Mouse (Mus musculus) kidney, adult 11 months (tissue): ENCODE results near the gene Pfn3.
A peak's percentile ranks its signal among the peaks of the same experiment; 100 is the strongest.
"Not testable (repeated sequence)": the region's sequence is repeated elsewhere in the genome, so short reads cannot be mapped to it uniquely, and the experiment has no call there.

Experiments
- DNase-seq: peaks from one replicate; pipeline ENCODE4 v3.0.0; 2022

Gene Pfn3

DNA sequence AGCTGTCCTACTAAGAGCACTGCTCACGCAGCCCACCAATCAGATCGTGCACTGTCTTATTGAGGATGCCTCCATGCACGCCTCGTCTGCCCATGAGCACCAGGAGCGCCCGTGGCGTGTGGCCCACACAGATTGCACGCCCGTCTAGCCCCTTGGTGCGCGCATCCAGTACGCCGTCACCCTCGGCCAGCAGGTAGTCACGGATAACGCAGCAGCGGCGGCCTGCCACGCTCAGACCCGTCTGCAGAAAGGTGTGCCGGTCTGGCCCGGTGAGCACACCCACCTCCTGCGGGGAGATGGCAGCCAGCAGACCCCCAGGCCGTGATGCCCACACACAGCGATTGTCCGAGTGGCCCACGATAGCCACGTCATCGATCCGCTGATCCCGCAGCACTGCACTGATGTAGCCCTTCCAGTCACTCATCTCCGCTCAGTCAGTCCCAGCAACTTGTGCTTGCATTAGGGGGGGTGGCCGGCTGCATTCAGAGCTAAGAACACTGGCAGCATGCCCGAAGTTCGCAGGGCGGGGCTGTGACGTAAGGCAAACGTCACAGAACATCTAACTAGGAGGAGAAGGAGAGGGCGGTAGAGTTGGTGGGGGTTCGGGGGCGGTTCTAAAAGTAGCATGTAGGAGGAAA, at the start of gene Pfn3:
Gene Pfn3 (minus strand): TSS at position 490 of the 638 bp plus-strand sequence.
- peak; percentile 88 for DNase-seq

- DNase-seq = no peak
Measured at GRCm38 (mm10) chr13:55464027-55464884, 49.2 kb upstream of the Pfn3 start, which contains the start of gene Prr7. Gene Prr7, plus strand, starts transcription at chr13:55464267.

DNA sequence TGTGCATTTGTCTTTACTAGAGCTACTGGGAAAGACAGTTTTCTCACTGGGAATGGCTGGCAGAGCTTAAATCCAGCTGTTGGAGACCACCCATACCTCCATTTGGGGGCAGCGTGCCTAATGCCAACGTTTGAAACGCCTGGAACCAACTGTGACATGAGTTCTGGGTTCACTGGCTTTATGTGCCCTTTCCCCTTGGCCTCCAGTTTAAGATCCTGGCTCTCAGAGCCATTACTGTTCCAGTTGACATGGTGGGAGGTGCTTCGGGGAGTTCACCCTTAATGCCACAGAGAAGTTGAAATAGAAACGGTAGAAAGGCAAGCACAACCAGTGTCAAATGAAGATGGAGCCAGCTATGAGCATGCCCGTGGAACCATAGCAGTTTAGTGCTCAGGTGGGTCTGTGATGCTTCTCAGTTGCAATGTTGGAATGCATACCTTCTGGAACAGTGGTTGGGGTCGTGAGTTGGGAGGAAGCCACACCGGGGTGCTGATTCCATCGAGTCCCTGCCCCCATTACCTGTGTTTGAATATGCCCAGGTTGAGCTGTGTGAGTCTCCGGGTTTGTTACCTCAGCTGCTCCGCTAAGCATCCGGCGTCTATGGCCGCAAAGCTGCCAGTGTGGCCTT, 48.5 kb upstream of the Pfn3 start:
- no peak for DNase-seq

- DNase-seq = no peak
Measured at GRCm38 (mm10) chr13:55462965-55463364, 47.9 kb upstream of the Pfn3 start.

DNA sequence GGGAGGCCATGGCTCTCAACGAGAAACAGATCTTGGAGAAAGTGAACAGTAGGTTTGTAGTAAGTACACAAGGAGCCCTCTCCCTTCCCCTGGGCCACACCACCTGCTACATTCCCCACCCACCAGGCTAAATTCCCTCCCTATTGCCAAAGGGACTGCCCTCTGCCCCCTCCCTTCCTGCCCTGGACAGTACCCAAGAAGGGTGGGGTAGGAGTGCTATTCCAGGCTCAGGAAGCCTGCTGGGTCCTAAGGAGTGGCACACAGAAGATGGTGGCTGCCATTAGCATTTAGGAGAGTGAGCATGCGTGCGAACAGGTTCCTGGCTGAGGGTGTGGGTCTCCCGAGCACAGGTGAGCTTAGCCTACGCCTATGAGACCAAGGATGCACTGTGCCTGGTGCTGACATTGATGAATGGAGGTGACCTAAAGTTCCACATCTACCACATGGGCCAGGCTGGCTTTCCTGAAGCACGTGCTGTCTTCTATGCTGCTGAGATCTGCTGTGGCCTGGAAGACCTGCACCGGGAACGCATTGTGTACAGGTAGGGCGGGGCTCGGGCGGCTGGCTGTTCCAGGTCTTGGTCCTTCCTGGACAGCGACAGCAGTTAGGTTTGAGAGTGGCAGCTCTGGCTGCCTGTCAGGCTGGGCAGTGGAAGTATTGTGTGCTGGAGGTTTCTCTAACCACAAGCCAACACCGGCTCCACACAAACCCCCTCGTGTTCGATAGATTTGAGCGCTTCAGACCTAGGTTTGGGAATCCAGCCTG, 36.9 kb upstream of the Pfn3 start:
- peak; percentile 36 for DNase-seq

DNA sequence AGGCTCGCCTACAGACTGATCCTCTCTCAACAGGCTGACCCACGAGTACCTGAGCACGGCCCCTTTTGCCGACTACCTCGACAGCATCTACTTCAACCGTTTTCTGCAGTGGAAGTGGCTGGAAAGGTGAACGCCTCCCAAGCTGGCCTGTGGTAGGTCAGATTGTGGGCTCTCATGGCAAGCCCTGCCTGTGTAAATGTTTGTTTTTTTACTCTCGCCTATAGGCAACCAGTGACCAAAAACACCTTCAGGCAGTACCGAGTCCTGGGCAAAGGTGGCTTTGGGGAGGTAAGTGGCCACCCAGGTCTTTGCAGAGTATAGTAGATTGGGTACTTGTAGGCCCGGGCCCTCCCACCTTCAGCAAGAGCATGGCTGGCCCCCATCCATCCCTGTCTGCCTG, 36.3 kb upstream of the Pfn3 start:
- no peak for DNase-seq

- DNase-seq = peak; percentile 39
Measured at GRCm38 (mm10) chr13:55450511-55450980, 35.5 kb upstream of the Pfn3 start.

DNA sequence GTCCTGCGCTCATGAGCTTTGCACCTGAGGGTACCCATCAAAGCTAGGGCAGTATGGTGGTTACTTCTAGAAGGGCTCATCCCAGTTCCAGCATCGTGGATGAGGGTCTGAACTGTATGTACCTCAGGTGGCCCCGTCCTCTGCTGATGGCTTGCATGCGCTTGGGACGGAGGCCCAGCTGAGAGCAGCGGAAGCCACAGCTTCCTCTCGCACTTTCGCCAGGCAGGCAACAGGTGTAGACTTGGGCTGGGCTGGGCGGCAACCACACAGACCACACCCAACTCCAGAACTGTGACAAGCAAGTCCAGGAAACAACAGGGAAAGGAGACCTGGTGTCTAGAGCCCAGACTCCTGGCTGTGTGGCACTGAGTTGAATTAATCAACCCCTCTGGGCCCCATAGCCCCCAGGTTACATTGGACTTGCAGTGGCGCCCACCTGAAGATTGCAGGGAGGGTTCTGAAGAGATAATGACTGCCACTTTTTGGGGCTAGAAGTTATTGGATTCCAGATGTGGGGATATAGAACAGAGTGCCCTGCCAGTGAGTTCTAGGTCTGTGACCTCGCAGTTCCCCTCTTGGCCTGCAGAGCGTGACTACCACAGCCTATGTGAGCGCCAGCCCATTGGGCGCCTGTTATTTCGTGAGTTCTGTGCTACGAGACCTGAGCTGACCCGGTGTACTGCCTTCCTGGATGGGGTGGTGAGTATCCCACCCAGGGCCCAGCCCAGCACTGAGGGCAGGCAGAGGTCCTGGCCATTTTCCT, 34.8 kb upstream of the Pfn3 start:
- no peak for DNase-seq

DNA sequence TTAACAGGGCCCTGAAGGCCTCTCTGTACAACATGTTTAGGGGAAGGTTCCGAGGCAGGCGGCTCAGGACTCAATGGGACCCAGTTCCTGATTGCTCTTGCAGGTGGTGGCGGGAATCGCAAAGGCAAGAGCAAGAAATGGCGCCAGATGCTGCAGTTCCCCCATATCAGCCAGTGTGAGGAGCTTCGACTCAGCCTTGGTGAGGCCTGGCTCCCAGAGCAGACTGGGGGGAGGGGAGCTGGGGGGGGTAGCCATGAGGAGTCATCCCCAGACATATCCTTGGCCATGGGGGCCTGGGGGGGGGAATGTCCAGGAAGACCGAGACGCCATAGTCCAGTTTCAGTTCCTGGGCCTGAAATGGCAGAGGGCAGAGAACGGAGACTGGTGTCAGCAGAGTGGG, 34.2 kb upstream of the Pfn3 start:
- no peak for DNase-seq

- no peak for DNase-seq
Measured at GRCm38 (mm10) chr13:55448131-55448530, 33.1 kb upstream of the Pfn3 start.

GRCm38 (mm10) chr13:55447543-55447943, 32.5 kb upstream of the Pfn3 start:
- DNase-seq = no peak

DNA sequence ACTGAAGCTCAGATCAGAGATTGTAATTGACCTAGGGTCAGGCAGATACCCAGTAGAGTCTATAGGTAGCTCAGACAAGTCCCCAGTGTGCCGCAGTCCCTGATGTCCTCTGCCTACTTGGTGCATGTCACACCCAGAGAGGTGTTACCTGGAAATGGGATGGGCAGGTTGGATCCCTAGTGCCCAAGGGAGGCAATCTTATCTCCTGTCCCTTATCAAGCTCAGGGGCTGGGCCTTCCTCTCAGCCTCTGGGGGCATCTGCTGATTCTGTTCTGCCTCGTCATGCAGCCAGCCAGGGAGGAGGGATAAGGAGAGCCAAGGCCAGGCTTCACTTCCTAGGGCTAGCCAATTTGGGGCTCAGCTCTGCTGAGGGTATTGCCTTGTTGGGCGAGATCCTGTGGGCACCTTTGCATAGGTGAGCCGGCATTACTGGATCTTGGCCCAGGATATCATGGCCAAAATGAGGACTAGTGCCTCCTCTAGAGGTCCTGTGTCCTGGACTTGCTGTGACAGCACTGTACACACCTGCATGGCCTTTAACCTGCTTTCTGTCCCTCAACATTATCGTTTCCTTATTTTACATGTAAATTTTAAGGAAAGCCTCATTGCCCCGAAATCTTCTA, 31.6 kb upstream of the Pfn3 start:
- no peak for DNase-seq

DNA sequence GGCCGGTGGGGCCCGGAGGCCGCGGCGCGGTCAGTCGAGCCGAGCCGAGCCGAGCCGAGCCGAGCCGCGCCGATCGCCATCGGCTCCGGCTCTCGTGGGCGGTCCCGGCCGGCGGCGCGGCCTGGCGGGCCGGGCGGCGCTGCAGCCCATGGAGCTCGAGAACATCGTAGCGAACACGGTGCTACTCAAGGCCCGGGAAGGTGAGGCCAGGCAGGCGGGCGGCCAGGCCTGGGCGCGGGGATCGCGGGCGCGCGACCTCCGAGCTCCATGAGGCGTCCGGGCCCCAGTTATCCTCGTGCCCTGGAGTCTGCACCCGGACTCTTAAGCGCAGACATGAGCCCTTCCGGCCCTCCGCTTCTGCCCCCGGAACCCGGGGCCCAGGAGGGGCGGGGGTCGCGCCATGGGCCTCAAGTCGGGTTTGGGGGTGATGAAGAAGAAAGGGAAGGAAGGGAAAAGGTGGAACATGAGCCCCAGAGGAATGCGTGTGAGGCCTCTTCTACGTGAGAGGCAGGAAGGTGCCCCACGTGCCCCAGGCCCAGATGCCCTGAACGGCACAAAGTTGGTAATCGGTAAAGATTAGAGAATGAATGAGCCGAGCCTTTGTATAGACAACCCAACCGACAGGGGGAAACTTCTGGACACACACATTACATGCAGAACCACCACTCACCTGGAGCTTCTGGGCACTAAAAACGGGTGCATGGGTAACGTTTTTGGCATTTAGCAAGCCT, 30.5 kb upstream of the Pfn3 start:
- no peak for DNase-seq

DNA sequence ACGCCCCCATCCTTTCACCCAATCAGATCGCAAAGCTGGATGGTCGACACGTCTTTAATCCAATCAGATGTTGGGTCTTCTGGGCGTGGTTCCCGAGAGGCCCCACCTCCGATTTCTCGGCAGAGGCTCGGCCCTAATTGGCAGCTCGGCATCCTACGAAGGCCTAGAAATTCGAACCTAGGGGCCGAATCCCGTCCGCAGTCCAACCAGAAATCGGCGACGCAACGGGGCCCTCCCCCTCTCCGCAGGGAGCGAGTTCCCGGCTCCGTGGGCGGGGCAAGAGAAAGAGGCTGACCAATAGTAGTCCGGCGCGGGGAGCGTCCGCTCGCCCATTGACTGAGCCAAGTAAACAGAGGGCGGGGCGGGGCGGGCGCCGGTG, 29.9 kb upstream of the Pfn3 start, which contains the start of gene Grk6:
Gene Grk6 (plus strand): TSS at position 136 of the 379 bp plus-strand sequence.
- DNase-seq = peak; percentile 100

DNA sequence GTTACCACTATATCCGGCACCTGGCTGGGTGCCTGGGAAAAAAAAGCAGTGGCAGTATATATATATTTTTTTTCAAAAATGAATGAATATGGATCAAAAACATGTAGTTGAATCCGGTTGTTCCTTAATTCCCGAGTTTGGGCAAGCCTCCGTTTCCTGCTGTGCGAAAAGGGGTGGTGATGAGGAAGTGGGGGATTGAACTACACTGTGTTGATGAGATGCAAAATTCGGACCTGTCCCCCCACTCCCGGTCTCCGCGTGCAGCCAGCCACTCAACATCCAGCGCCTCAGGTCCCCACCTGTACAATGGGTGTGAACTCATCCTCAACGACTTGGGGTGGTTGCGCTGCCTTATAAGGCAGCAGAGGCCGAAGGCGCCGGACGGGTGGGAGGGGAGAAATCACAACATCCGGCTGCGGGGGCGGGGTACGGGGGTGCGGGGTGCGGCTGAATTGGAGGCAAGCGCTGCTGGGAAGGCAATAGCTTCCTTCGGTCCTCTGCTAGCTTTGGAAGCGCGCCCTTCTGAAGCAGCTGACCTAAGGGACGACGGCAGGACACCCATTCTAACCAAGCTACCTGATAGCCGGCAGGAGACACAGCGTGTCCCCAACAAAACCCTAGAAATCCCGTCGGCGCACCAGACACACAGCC, 29.4 kb upstream of the Pfn3 start:
- no peak for DNase-seq

- no peak for DNase-seq
Measured at GRCm38 (mm10) chr13:55443799-55444285, 28.8 kb upstream of the Pfn3 start.

DNA sequence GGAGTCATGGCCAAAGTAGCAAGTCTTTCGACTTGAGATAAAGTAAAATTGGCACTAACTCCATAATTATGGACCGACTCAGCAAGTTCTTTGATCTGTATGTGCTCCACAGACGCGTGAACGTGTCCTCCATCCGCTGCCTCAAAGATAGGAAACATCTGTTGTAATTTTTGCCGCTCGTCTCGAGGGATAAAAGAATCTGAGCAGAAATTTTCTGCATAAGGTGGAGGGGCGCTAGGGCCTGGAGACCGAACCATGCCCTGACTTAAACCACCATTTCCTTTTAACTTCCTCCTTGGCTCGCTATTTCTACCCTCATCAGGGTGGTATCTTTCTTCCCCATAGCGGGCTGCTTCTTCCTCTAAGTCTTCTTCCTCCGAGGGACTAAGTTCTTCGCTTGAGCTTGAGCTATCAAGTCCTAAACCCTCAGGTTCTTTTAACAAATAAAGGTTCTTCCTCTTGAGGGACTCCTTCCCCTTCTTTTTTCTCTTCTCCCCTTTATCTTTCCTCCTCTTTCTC, 22.1 kb upstream of the Pfn3 start:
- DNase-seq = not testable (repeated sequence)

DNA sequence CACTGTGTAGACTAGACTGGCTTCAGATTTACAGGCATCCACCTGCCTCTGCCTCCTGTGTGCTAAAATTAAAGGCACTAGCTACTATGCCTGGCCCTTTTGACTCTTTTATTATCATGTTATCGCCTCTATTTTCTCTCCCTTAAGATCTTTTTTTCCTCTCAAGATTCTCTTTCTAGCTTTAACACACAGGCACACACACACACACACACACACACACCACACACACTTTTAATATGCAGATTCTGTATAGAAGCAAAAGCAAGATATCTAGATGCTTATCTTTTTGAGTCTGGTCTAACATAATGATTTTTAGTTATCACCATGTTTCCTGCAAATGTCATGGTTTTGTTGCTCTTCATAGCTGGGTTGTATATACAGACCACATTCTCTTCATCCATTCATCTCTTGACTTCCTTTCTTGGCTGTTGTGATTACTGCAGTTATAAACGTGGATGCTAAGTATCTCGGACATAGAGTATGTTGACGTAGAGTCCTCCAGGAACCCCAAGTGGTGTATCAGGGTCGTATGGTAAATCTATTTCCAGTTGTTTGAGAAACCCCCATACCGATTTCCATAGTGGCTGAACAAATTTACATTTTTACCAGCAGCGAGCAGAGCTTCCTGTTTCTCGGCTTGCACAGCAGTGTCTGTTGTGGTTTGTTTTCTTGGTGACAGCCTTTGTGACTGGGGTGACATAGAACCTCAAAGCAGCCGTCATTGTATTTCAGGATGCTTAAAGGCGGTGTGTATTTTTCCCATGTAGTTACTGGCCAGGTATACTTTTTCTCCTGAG, 17.1 kb upstream of the Pfn3 start:
- no peak for DNase-seq

DNA sequence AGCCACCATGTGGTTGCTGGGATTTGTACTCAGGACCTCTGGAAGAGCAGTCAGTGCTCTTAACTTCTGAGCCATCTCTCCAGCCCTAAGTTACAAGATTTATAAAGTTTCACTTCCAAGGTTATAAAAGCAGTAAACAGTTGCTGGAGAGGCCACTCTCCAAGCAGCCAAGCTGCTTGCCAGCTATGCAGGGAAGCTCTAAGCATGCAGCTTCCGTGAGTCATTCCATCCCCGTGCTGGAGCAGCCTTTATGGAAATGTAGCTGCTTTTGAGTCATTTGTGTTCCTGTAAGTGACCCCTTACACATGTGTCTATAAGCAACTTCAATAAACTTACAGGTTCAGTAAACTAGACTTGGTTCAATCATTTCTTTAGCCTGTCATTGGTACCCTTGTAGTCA, 15.5 kb upstream of the Pfn3 start:
- no peak for DNase-seq
